Mouse (Mus musculus) stomach, embryonic 14.5 days (tissue): ENCODE results near the gene Alkbh5. TPM values are rescaled to one million over a fixed set of nuclear protein-coding genes. Genes with fewer than 3 reads are reported as not detected.

ENCODE experiments used
- ATAC-seq: fragments of 200-750 bp; cut with Nextera tagmentation; 2 replicates; pipeline ENCODE4 v1.8.0; 2017; ENCODE audit warnings: low read depth, moderate TSS enrichment; ENCODE audit not compliant: insufficient number of reproducible peaks, insufficient read depth, low FRiP score
- H3K27ac ChIP-seq: fragments of 300-500 bp; sonication (generic); 2 replicates; pipeline ENCODE4 v1.5.1; 2014; ENCODE audit warnings: mild to moderate bottlenecking, low read length, moderate library complexity, mixed read lengths
- H3K27me3 ChIP-seq: fragments of 300-500 bp; sonication (generic); 2 replicates; pipeline ENCODE4 v1.6.1; 2014; ENCODE audit warnings: low read length, control low read depth, mixed read lengths; ENCODE audit not compliant: control insufficient read depth, insufficient read depth
- H3K36me3 ChIP-seq: fragments of 300-500 bp; sonication (generic); 2 replicates; pipeline ENCODE4 v1.6.1; 2014; ENCODE audit warnings: mild to moderate bottlenecking, control low read depth, low read length, moderate library complexity, mixed read lengths; ENCODE audit not compliant: control insufficient read depth, insufficient read depth
- H3K4me1 ChIP-seq: fragments of 300-500 bp; sonication (generic); 2 replicates; pipeline ENCODE4 v1.6.1; 2014; ENCODE audit warnings: low read length, control low read depth, mixed read lengths; ENCODE audit not compliant: control insufficient read depth, insufficient read depth
- H3K4me2 ChIP-seq: fragments of 300-500 bp; sonication (generic); replicated peaks from 2 replicates; pipeline ENCODE4 v1.6.1; 2014; ENCODE audit warnings: low read depth, low read length, control low read depth
- H3K4me3 ChIP-seq: fragments of 300-500 bp; sonication (generic); 2 replicates; pipeline ENCODE4 v1.5.1; 2014; ENCODE audit warnings: low read depth, low read length, control low read depth
- H3K9ac ChIP-seq: fragments of 300-500 bp; sonication (generic); replicated peaks from 2 replicates; pipeline ENCODE4 v1.6.1; 2014; ENCODE audit warnings: low read depth, mild to moderate bottlenecking, control low read depth, low read length, moderate library complexity, mixed read lengths
- H3K9me3 ChIP-seq: fragments of 300-500 bp; sonication (generic); 2 replicates; pipeline ENCODE4 v1.6.1; 2016; ENCODE audit warnings: low read depth, low read length, control low read depth; ENCODE audit not compliant: control insufficient read depth
- WGBS: fragments of 180-500 bp; shearing (Covaris S2); extraction: QIAGEN DNeasy Blood & Tissue Kit; methylation state at CpG from one replicate; pipeline ENCODE4 v1.1.7; 2014; 5-methylcytosine and 5-hydroxymethylcytosine counted together
- polyA plus RNA-seq: library from polyadenylated mRNA; unstranded; fragments of >200 nt; fragmentation: Nextera tagmentation; extraction: Ambion mirVana; gene quantifications from 2 replicates; pipeline ENCODE4 v1.2.1, GENCODE M21; 2014

The Alkbh5 gene
- polyA plus RNA-seq = 35.1 and 35.3 TPM in 2 replicates

- H3K27me3 ChIP-seq = no peaks in the 10 kb centered on the region
- no peaks in the 10 kb centered on the region; the same call in 1 of the 2 replicates for H3K36me3 ChIP-seq
- peak within 1 kb of the TSS; percentile 100 for H3K27ac ChIP-seq
- ATAC-seq = no peak
- H3K4me2 ChIP-seq = peak within 1 kb of the TSS; percentile 80
- whole genome bisulfite sequencing = 18% methylated on average over 9 of the region's 9 CpGs
- peak within 1 kb of the TSS; percentile 99 for H3K4me3 ChIP-seq
- H3K4me1 ChIP-seq = peaks cover 18% of the 10 kb centered on the region
- H3K9ac ChIP-seq = peak within 1 kb of the TSS; percentile 95
- H3K9me3 ChIP-seq = no peaks in the 10 kb centered on the region
Measured at GRCm38 (mm10) chr11:60536180-60536858, at the start of gene Alkbh5. TSS of gene Alkbh5 (plus strand) at chr11:60536381.

- ATAC-seq = no peak
- H3K4me2 ChIP-seq = no peak overlapping the region
- H3K9me3 ChIP-seq = no peaks in the 10 kb centered on the region
- H3K36me3 ChIP-seq = no peaks in the 10 kb centered on the region
- no peak overlapping the region for H3K4me3 ChIP-seq
- no peaks in the 10 kb centered on the region for H3K4me1 ChIP-seq
- WGBS = 86% methylated on average over 5 of the region's 5 CpGs
- no peaks in the 10 kb centered on the region for H3K27me3 ChIP-seq
- H3K27ac ChIP-seq = no peak overlapping the region
- H3K9ac ChIP-seq = no peak overlapping the region
Measured at GRCm38 (mm10) chr11:60492726-60493125, 43.5 kb upstream of the Alkbh5 start.

- 63% methylated on average over 2 of the region's 2 CpGs for WGBS
- no peak overlapping the region for H3K9ac ChIP-seq
- H3K27ac ChIP-seq = no peak overlapping the region
- no peak overlapping the region for H3K4me2 ChIP-seq
- H3K9me3 ChIP-seq = no peaks in the 10 kb centered on the region
- H3K4me1 ChIP-seq = no peaks in the 10 kb centered on the region
- no peak for ATAC-seq
- no peak overlapping the region for H3K4me3 ChIP-seq
- no peaks in the 10 kb centered on the region for H3K27me3 ChIP-seq
- H3K36me3 ChIP-seq = no peaks in the 10 kb centered on the region
Measured at GRCm38 (mm10) chr11:60495692-60496091, 40.5 kb upstream of the Alkbh5 start.

GRCm38 (mm10) chr11:60507281-60507680, 28.9 kb upstream of the Alkbh5 start:
- Histone ChIP-seq H3K4me3 (no peak overlapping the region), H3K4me2 (no peak overlapping the region), H3K27me3 (no peaks in the 10 kb centered on the region), H3K9me3 (no peaks in the 10 kb centered on the region), H3K36me3 (no peaks in the 10 kb centered on the region), H3K27ac (no peak overlapping the region), H3K9ac (no peak overlapping the region), H3K4me1 (no peaks in the 10 kb centered on the region)
- WGBS = 80% methylated on average over 13 of the region's 13 CpGs
- ATAC-seq = no peak

- Histone ChIP-seq H3K36me3 (no peaks in the 10 kb centered on the region), H3K27ac (no peak overlapping the region), H3K27me3 (no peaks in the 10 kb centered on the region), H3K4me3 (peak overlapping the region; percentile 32), H3K4me1 (no peaks in the 10 kb centered on the region), H3K9me3 (no peaks in the 10 kb centered on the region), H3K9ac (no peak overlapping the region), H3K4me2 (peak overlapping the region; percentile 70)
- WGBS = 5% methylated on average over 11 of the region's 11 CpGs
- ATAC-seq = peak; percentile 57; the same call in 1 of the 2 replicates
Measured at GRCm38 (mm10) chr11:60508950-60509349, 27.2 kb upstream of the Alkbh5 start.

- H3K4me1 ChIP-seq = no peaks in the 10 kb centered on the region
- no peak overlapping the region; the same call in 1 of the 2 replicates for H3K9ac ChIP-seq
- ATAC-seq = peak; percentile 75
- no peaks in the 10 kb centered on the region for H3K9me3 ChIP-seq
- under 1% methylated on average over 25 of the region's 25 CpGs for WGBS
- no peak overlapping the region for H3K27ac ChIP-seq
- H3K4me2 ChIP-seq = peak overlapping the region; percentile 70
- H3K36me3 ChIP-seq = no peaks in the 10 kb centered on the region
- no peaks in the 10 kb centered on the region for H3K27me3 ChIP-seq
- H3K4me3 ChIP-seq = peak overlapping the region; percentile 32
Measured at GRCm38 (mm10) chr11:60509500-60509899, 26.7 kb upstream of the Alkbh5 start.

- H3K9ac ChIP-seq = no peak overlapping the region
- ATAC-seq = no peak
- 88% methylated on average over 1 of the region's 1 CpGs for WGBS
Measured at GRCm38 (mm10) chr11:60511893-60512292, 24.3 kb upstream of the Alkbh5 start.

GRCm38 (mm10) chr11:60512520-60512919, 23.7 kb upstream of the Alkbh5 start:
- Histone ChIP-seq H3K4me1 (no peaks in the 10 kb centered on the region), H3K9ac (no peak overlapping the region), H3K4me3 (no peak overlapping the region), H3K27me3 (no peaks in the 10 kb centered on the region), H3K27ac (no peak overlapping the region), H3K4me2 (no peak overlapping the region), H3K9me3 (no peaks in the 10 kb centered on the region), H3K36me3 (no peaks in the 10 kb centered on the region)
- 78% methylated on average over 2 of the region's 2 CpGs for WGBS
- no peak for ATAC-seq

More at GRCm38 (mm10) chr11:60511893-60512292, 24.3 kb upstream of the Alkbh5 start:
- Histone ChIP-seq H3K4me3 (no peak overlapping the region), H3K27ac (no peak overlapping the region), H3K27me3 (no peaks in the 10 kb centered on the region), H3K9me3 (no peaks in the 10 kb centered on the region), H3K36me3 (no peaks in the 10 kb centered on the region), H3K4me2 (no peak overlapping the region), H3K4me1 (no peaks in the 10 kb centered on the region)

GRCm38 (mm10) chr11:60514941-60515340, 21.2 kb upstream of the Alkbh5 start:
- 45% methylated on average over 2 of the region's 2 CpGs for WGBS
- no peaks in the 10 kb centered on the region for H3K4me1 ChIP-seq
- peak; percentile 46; the same call in 1 of the 2 replicates for ATAC-seq

More at GRCm38 (mm10) chr11:60514941-60515340, 21.2 kb upstream of the Alkbh5 start:
- H3K27ac ChIP-seq = no peak overlapping the region
- H3K9ac ChIP-seq = no peak overlapping the region
- no peaks in the 10 kb centered on the region for H3K36me3 ChIP-seq
- H3K27me3 ChIP-seq = no peaks in the 10 kb centered on the region
- H3K9me3 ChIP-seq = no peaks in the 10 kb centered on the region
- H3K4me3 ChIP-seq = no peak overlapping the region
- no peak overlapping the region for H3K4me2 ChIP-seq
